Mouse (Mus musculus) kidney, embryonic 15.5 days (tissue): ENCODE data around the gene Colec11. TPM values are rescaled to one million over a fixed set of nuclear protein-coding genes. Genes with fewer than 3 reads are reported as not detected.
A peak's percentile ranks its signal among the peaks of the same experiment; 100 is the strongest.

ENCODE experiments used
- ATAC-seq: fragments of 200-750 bp; cut with Nextera tagmentation; replicated peaks from 2 replicates; pipeline ENCODE4 v1.8.0; 2017; ENCODE audit warnings: moderate TSS enrichment; ENCODE audit not compliant: low FRiP score
- H3K27ac ChIP-seq: fragments of 300-500 bp; sonication (generic); 2 replicates; pipeline ENCODE4 v1.5.1; 2015; ENCODE audit warnings: mild to moderate bottlenecking, inconsistent platforms
- H3K27me3 ChIP-seq: fragments of 300-500 bp; sonication (generic); 2 replicates; pipeline ENCODE4 v1.6.1; 2015; ENCODE audit warnings: inconsistent platforms
- H3K36me3 ChIP-seq: fragments of 300-500 bp; sonication (generic); 2 replicates; pipeline ENCODE4 v1.6.1; 2015; ENCODE audit warnings: inconsistent platforms
- H3K4me1 ChIP-seq: fragments of 300-500 bp; sonication (generic); 2 replicates; pipeline ENCODE4 v1.6.1; 2015; ENCODE audit warnings: inconsistent platforms
- H3K4me2 ChIP-seq: fragments of 300-500 bp; sonication (generic); 2 replicates; pipeline ENCODE4 v1.6.1; 2015; ENCODE audit warnings: moderate library complexity, mild to moderate bottlenecking, inconsistent platforms
- H3K4me3 ChIP-seq: fragments of 300-500 bp; sonication (generic); replicated peaks from 2 replicates; pipeline ENCODE4 v1.5.1; 2015; ENCODE audit warnings: mild to moderate bottlenecking, inconsistent platforms
- H3K9ac ChIP-seq: fragments of 300-500 bp; sonication (generic); 2 replicates; pipeline ENCODE4 v1.6.1; 2015; ENCODE audit warnings: mild to moderate bottlenecking, inconsistent platforms
- H3K9me3 ChIP-seq: fragments of 300-500 bp; sonication (generic); replicated peaks from 2 replicates; pipeline ENCODE4 v1.6.1; 2016; ENCODE audit warnings: inconsistent platforms
- WGBS: fragments of 180-500 bp; shearing (Covaris S2); methylation state at CpG from one replicate; pipeline ENCODE4 v1.1.7; 2015; ENCODE audit warnings: mixed read lengths; 5-methylcytosine and 5-hydroxymethylcytosine counted together
- polyA plus RNA-seq: library from polyadenylated mRNA; unstranded; fragments of >200 nt; fragmentation: Nextera tagmentation; extraction: Ambion mirVana; gene quantifications from 2 replicates; pipeline ENCODE4 v1.2.1, GENCODE M21; 2015

The Colec11 gene
- polyA plus RNA-seq, 1 experiment from 2014 or later, result 4.8 TPM

GRCm38 (mm10) chr12:28552299-28552698, 70.9 kb downstream of the Colec11 start, which contains the start of gene Dcdc2c:
TSS of gene Dcdc2c (minus strand) at chr12:28552399.
- peaks cover 12% of the 10 kb centered on the region for H3K4me1 ChIP-seq
- H3K9me3 ChIP-seq, result no peaks in the 10 kb centered on the region
- H3K36me3 ChIP-seq, result no peaks in the 10 kb centered on the region
- 0 out of 2 replicates have a peak, but pooled peaks have one; percentile 25 for ATAC-seq
- peak within 1 kb of the TSS; percentile 50 for H3K4me2 ChIP-seq
- H3K27ac ChIP-seq, result no peak within 1 kb of the TSS
- peak within 1 kb of the TSS; percentile 14 for H3K4me3 ChIP-seq
- no peak within 1 kb of the TSS for H3K9ac ChIP-seq
- H3K27me3 ChIP-seq, result no peaks in the 10 kb centered on the region
- WGBS, result 51% methylated on average over 15 of the region's 15 CpGs

GRCm38 (mm10) chr12:28551775-28552174, 71.4 kb downstream of the Colec11 start:
- Histone ChIP-seq H3K9ac (no peak overlapping the region), H3K36me3 (no peaks in the 10 kb centered on the region), H3K9me3 (no peaks in the 10 kb centered on the region), H3K4me3 (peak overlapping the region; percentile 14), H3K27ac (no peak overlapping the region), H3K4me1 (peaks cover 7% of the 10 kb centered on the region; the same call in 1 of the 2 replicates), H3K27me3 (no peaks in the 10 kb centered on the region), H3K4me2 (peak overlapping the region; percentile 50)
- peak; percentile 64; the same call in 1 of the 2 replicates for ATAC-seq
- WGBS, result 61% methylated on average over 18 of the region's 18 CpGs

- no peak overlapping the region for H3K4me2 ChIP-seq
- no peak overlapping the region for H3K4me3 ChIP-seq
- no peak overlapping the region for H3K9ac ChIP-seq
- H3K9me3 ChIP-seq, result no peaks in the 10 kb centered on the region
- H3K4me1 ChIP-seq, result peaks cover 7% of the 10 kb centered on the region; the same call in 1 of the 2 replicates
- ATAC-seq, result no peak
- 46% methylated on average over 4 of the region's 4 CpGs for WGBS
- H3K27ac ChIP-seq, result no peak overlapping the region
- H3K36me3 ChIP-seq, result no peaks in the 10 kb centered on the region
- H3K27me3 ChIP-seq, result no peaks in the 10 kb centered on the region
Measured at GRCm38 (mm10) chr12:28548887-28549286, 74.3 kb downstream of the Colec11 start.

Other genes with a start within 250 kb of the Colec11 start
- 0.12 TPM in 1 of 2 replicates, not detected in the other for gene Dcdc2c, start 71.0 kb downstream of the Colec11 start, polyA plus RNA-seq
- not detected in 2 replicates for gene Allc, start 40.9 kb downstream of the Colec11 start, polyA plus RNA-seq
- gene Rps7, start 12.6 kb upstream of the Colec11 start, polyA plus RNA-seq, result 680 and 816 TPM in 2 replicates
- 33.4 and 34.2 TPM in 2 replicates for gene Rnaseh1, start 26.2 kb upstream of the Colec11 start, polyA plus RNA-seq
- 85.3 and 90.4 TPM in 2 replicates for gene Adi1, start 51.9 kb upstream of the Colec11 start, polyA plus RNA-seq
- gene Trappc12, start 127.1 kb upstream of the Colec11 start, polyA plus RNA-seq, result 38.6 and 42.5 TPM in 2 replicates
- gene Eipr1, start 128.4 kb upstream of the Colec11 start, polyA plus RNA-seq, result 33.9 and 36.6 TPM in 2 replicates